Mouse (Mus musculus): ENCODE measurements around the gene Bbx.
A peak's percentile ranks its signal among the peaks of the same experiment; 100 is the strongest.

GRCm38 (mm10) chr16:50321368-50321767 is 110.8 kb downstream of the Bbx start:
- TF ChIP-seq POLR2A (IDR thresholded peaks at IDR 0.05; ENCODE audit: insufficient read depth, low read depth, low read length), result no peak
- peak; percentile 55 for TF ChIP-seq CTCF (IDR thresholded peaks at IDR 0.05)
- TF ChIP-seq EP300 (IDR thresholded peaks at IDR 0.05; ENCODE audit: insufficient read depth, low read depth, low read length), result no peak
